28 mouse cellular contexts compared by ENCODE assay signal in genomic region chr5:146686954-146687353, GRCm38 (mm10).
DNase-seq lines count a peak whose midpoint lies in the region; ATAC-seq and TF ChIP-seq lines count a peak whose summit lies in the region.
"Had no signal": no experiment of that assay in that cellular context is flagged by ENCODE, and none has a peak within 500 bp of the region (broad histone marks: within the 10 kb centered on the region; RNA-seq: fewer than 3 reads in every experiment).

No protein-coding gene starts in this region.

- peak; percentile 53 for TF ChIP-seq CTCF in liver, adult 2 months (IDR thresholded peaks at IDR 0.05; ENCODE audit: low read depth, low read length)

- no peak for ATAC-seq in intestine, embryonic 16.5 days
- no peak for ATAC-seq in liver, embryonic 11.5 days (replicated peaks; ENCODE audit: low FRiP score)
- ATAC-seq in liver, embryonic 16.5 days (ENCODE audit: low read depth) = no peak
- ATAC-seq: forebrain, postnatal 0 days; hindbrain, postnatal 0 days; midbrain, embryonic 16.5 days had no signal

- DNase-seq in liver, adult 2 months (ENCODE audit: extremely low read depth, low read depth, low spot score) = peak; percentile 52
- DNase-seq in liver = no peak
- DNase-seq in liver, embryonic 11.5 days (ENCODE audit: low spot score) = no peak
- no peak for DNase-seq in layer of hippocampus, adult 18-20 months (ENCODE audit: low spot score in 2 of 2)
- no peak for DNase-seq in layer of hippocampus, postnatal 36 days
- DNase-seq: adrenal gland, postnatal 36 days; B cell, adult 2 months; cerebellum, adult 18-20 months; cerebellum, postnatal 10 days; forebrain, postnatal 0 days; gastrocnemius, postnatal 10 days; kidney, adult 8-10 months; kidney, postnatal 25 days; layer of hippocampus, adult 9-11 months; lung, adult 18-20 months; lung, postnatal 14 days; right cerebral cortex, postnatal 25 days; thymus, adult 18-20 months; thymus, postnatal 25 days had no signal

- H3K4me2 ChIP-seq in intestine, embryonic 16.5 days (ENCODE audit: low read depth, low read length) = peak overlapping the region; percentile 33
- H3K4me2 ChIP-seq in liver, embryonic 11.5 days = peak overlapping the region; percentile 18
- H3K4me2 ChIP-seq in liver, embryonic 16.5 days (ENCODE audit: low read depth, low read length) = peak overlapping the region; percentile 54; the same call in 1 of the 2 replicates
- H3K4me2 ChIP-seq: embryonic facial prominence, embryonic 13.5 days; heart, embryonic 15.5 days; hindbrain, embryonic 12.5 days had no signal

- TF ChIP-seq POLR2A in liver, adult 2 months (IDR thresholded peaks at IDR 0.05; ENCODE audit: extremely low read depth, insufficient read depth, low read length) = no peak

- H3K9ac ChIP-seq in liver, adult 2 months (ENCODE audit: low read depth, low read length) = peak overlapping the region; percentile 21
- peak overlapping the region; percentile 57 for H3K9ac ChIP-seq in intestine, embryonic 16.5 days (ENCODE audit: low read depth, low read length)
- H3K9ac ChIP-seq in liver, embryonic 11.5 days (ENCODE audit: low read depth, low read length) = no peak overlapping the region
- no peak overlapping the region for H3K9ac ChIP-seq in liver, embryonic 16.5 days (ENCODE audit: low read depth, low read length)
- H3K9ac ChIP-seq: embryonic facial prominence, embryonic 13.5 days; forebrain, postnatal 0 days; heart, embryonic 15.5 days; hindbrain, embryonic 12.5 days; stomach, embryonic 15.5 days had no signal

- H3K27ac ChIP-seq in liver, adult 2 months (replicated peaks; ENCODE audit: insufficient read depth, low read depth, low read length) = peak overlapping the region; percentile 37
- peak overlapping the region; percentile 54 for H3K27ac ChIP-seq in intestine, embryonic 16.5 days (ENCODE audit: low read length)
- H3K27ac ChIP-seq in liver, embryonic 11.5 days (ENCODE audit: low read depth, low read length) = peak overlapping the region; percentile 58; the same call in 1 of the 2 replicates
- peak overlapping the region; percentile 46 for H3K27ac ChIP-seq in liver, embryonic 16.5 days (ENCODE audit: low read length)
- H3K27ac ChIP-seq: embryonic facial prominence, embryonic 13.5 days; heart, embryonic 10.5 days; heart, embryonic 15.5 days; hindbrain, embryonic 12.5 days; hindbrain, postnatal 0 days had no signal

- H3K36me3 ChIP-seq in liver, adult 2 months (ENCODE audit: control insufficient read depth, insufficient read depth, low read length) = no peaks in the 10 kb centered on the region
- no peaks in the 10 kb centered on the region for H3K36me3 ChIP-seq in intestine, embryonic 16.5 days (ENCODE audit: control insufficient read depth, insufficient read depth, low read length)
- H3K36me3 ChIP-seq in liver, embryonic 11.5 days (ENCODE audit: control insufficient read depth, insufficient read depth, low read length) = no peaks in the 10 kb centered on the region
- no peaks in the 10 kb centered on the region for H3K36me3 ChIP-seq in liver, embryonic 16.5 days (ENCODE audit: control insufficient read depth, insufficient read depth)
- H3K36me3 ChIP-seq: embryonic facial prominence, embryonic 13.5 days; heart, embryonic 10.5 days; heart, embryonic 15.5 days; hindbrain, embryonic 12.5 days; stomach, embryonic 15.5 days had no signal

- peaks cover 14% of the 10 kb centered on the region for H3K4me1 ChIP-seq in liver, adult 2 months (ENCODE audit: control insufficient read depth, insufficient read depth, low read length)
- peaks cover 49% of the 10 kb centered on the region for H3K4me1 ChIP-seq in intestine, embryonic 16.5 days (ENCODE audit: control insufficient read depth, insufficient read depth, low read length)
- peaks cover 14% of the 10 kb centered on the region for H3K4me1 ChIP-seq in liver, embryonic 11.5 days (replicated peaks; ENCODE audit: control insufficient read depth, insufficient read depth, low read length)
- peaks cover 18% of the 10 kb centered on the region for H3K4me1 ChIP-seq in liver, embryonic 16.5 days (ENCODE audit: control insufficient read depth, low read depth, low read length)
- H3K4me1 ChIP-seq: embryonic facial prominence, embryonic 13.5 days had no signal

- no peaks in the 10 kb centered on the region for H3K79me2 ChIP-seq in liver, adult 2 months (ENCODE audit: control insufficient read depth, insufficient read depth, low read length)

- H3K4me3 ChIP-seq in liver, adult 2 months (ENCODE audit: insufficient read depth, low read depth, low read length) = peak overlapping the region; percentile 15
- H3K4me3 ChIP-seq in intestine, embryonic 16.5 days (ENCODE audit: low read length) = peak overlapping the region; percentile 26
- H3K4me3 ChIP-seq in liver, embryonic 11.5 days (ENCODE audit: low read depth, low read length) = no peak overlapping the region
- peak overlapping the region; percentile 6; the same call in 1 of the 2 replicates for H3K4me3 ChIP-seq in liver, embryonic 16.5 days (ENCODE audit: low read depth, low read length)
- H3K4me3 ChIP-seq: embryonic facial prominence, embryonic 13.5 days; heart, embryonic 10.5 days; heart, embryonic 15.5 days; hindbrain, embryonic 12.5 days had no signal

- WGBS in liver, adult 2 months = 32% methylated on average over 12 of the region's 12 CpGs
- 68% methylated on average over 12 of the region's 12 CpGs for WGBS in intestine, embryonic 16.5 days
- WGBS in liver, embryonic 11.5 days = 77% methylated on average over 12 of the region's 12 CpGs
- 71% methylated on average over 12 of the region's 12 CpGs for WGBS in liver, embryonic 16.5 days (ENCODE audit: insufficient replicate concordance)

- H3K9me3 ChIP-seq in intestine, embryonic 16.5 days (ENCODE audit: control insufficient read depth, low read length) = no peaks in the 10 kb centered on the region
- H3K9me3 ChIP-seq in liver, embryonic 11.5 days (ENCODE audit: control insufficient read depth, low read length) = no peaks in the 10 kb centered on the region
- H3K9me3 ChIP-seq in liver, embryonic 16.5 days (replicated peaks; ENCODE audit: control insufficient read depth, low read length) = no peaks in the 10 kb centered on the region
- H3K9me3 ChIP-seq: embryonic facial prominence, embryonic 13.5 days; heart, embryonic 10.5 days; heart, embryonic 15.5 days; hindbrain, embryonic 12.5 days; stomach, embryonic 15.5 days had no signal

- no peaks in the 10 kb centered on the region for H3K27me3 ChIP-seq in liver, adult 2 months (ENCODE audit: control insufficient read depth, insufficient read depth, low read length)
- no peaks in the 10 kb centered on the region for H3K27me3 ChIP-seq in intestine, embryonic 16.5 days (replicated peaks; ENCODE audit: control insufficient read depth, insufficient read depth, low read length)
- no peaks in the 10 kb centered on the region for H3K27me3 ChIP-seq in liver, embryonic 11.5 days (replicated peaks; ENCODE audit: control insufficient read depth, insufficient read depth, low read length)
- H3K27me3 ChIP-seq in liver, embryonic 16.5 days (ENCODE audit: control insufficient read depth, insufficient read depth, low read depth, low read length) = no peaks in the 10 kb centered on the region
- H3K27me3 ChIP-seq: embryonic facial prominence, embryonic 13.5 days; heart, embryonic 15.5 days; stomach, embryonic 15.5 days had no signal

Comparison
In these comparisons a context has a peak if more than half of its experiments do, and no peak if none do; other contexts are left out.
1. H3K9ac ChIP-seq: peak in liver, adult 2 months (single experiment) and intestine, embryonic 16.5 days (single experiment); none in liver, embryonic 11.5 days (single experiment) and liver, embryonic 16.5 days (single experiment).
2. Peak in every context shown above with its lines, with median percentiles within 50 percentile points of each other: H3K27ac ChIP-seq and H3K4me2 ChIP-seq.